Mouse (Mus musculus) bone marrow macrophage, adult 2 months (primary cell): ENCODE measurements around the gene Fmnl1.

Experiments used
- CTCF ChIP-seq: IDR thresholded peaks from 2 replicates; pipeline ENCODE4 v1.5.1; 2012; ENCODE audit warnings: low read depth, mild to moderate bottlenecking, low read length, moderate library complexity
- POLR2A ChIP-seq: IDR thresholded peaks from 2 replicates; pipeline ENCODE4 v1.6.1; 2012; ENCODE audit warnings: mild to moderate bottlenecking, low read depth, low read length, borderline replicate concordance

GRCm38 (mm10) chr11:103206203-103206602 lies 35.3 kb downstream of the Fmnl1 start:
- TF ChIP-seq CTCF, result no peak
- TF ChIP-seq POLR2A, result no peak
